Mouse (Mus musculus): ENCODE data around the gene Wdr90.

- TF ChIP-seq POLR2A (IDR thresholded peaks at IDR 0.05; ENCODE audit: insufficient read depth, low read depth, low read length) (no peak), CTCF (IDR thresholded peaks at IDR 0.05; ENCODE audit: insufficient read depth, low read depth, low read length) (no peak)
Measured at GRCm38 (mm10) chr17:25885636-25886035, 24.3 kb upstream of the Wdr90 start.

Data from olfactory bulb, adult 2 months (tissue).